Mouse (Mus musculus): ENCODE measurements around the gene Slain1. TPM values are rescaled to one million over a fixed set of nuclear protein-coding genes. Genes with fewer than 3 reads are reported as not detected.
"Not testable (repeated sequence)": the region's sequence is repeated elsewhere in the genome, so short reads cannot be mapped to it uniquely, and the experiment has no call there.

Gene Slain1
- polyA plus RNA-seq, 1 experiment from 2014 or later = 0.99 TPM

GRCm38 (mm10) chr14:103729760-103730367 lies 79.8 kb downstream of the Slain1 start:
- Histone ChIP-seq H3K36me3 (ENCODE audit: insufficient read depth, low read length) (no peaks in the 10 kb centered on the region), H3K9me3 (ENCODE audit: low read length) (no peaks in the 10 kb centered on the region), H3K4me3 (ENCODE audit: low read length) (no peak overlapping the region), H3K9ac (replicated peaks; ENCODE audit: low read length) (no peak overlapping the region), H3K4me2 (replicated peaks; ENCODE audit: low read depth, low read length) (no peak overlapping the region), H3K27me3 (ENCODE audit: insufficient read depth, low read length) (no peaks in the 10 kb centered on the region), H3K27ac (ENCODE audit: low read length) (no peak overlapping the region), H3K4me1 (ENCODE audit: insufficient read depth, low read length) (no peaks in the 10 kb centered on the region)
- 81% methylated on average over 11 of the region's 11 CpGs for WGBS
- no peak for ATAC-seq (ENCODE audit: low FRiP score, low TSS enrichment)

DNA sequence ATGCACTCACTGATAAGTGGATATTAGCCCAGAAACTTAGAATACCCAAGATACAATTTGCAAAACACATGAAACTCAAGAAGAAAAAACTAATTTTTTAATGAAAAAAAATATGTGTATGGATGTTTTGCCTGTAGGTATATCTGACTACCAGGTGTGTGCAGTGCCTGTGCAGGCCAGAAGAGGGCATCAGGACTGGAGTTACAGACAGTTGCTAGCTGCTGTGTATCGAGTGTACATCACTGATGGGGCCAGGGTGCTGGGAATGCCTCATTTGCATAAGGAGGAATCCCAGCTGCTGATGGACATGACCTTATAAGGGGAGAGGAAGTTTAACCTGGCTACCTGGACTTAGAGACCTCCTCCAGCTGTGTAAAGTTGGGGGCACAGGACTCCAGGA lies 82.6 kb downstream of the Slain1 start:
- WGBS = 69% methylated on average over 1 of the region's 1 CpGs
- Histone ChIP-seq H3K36me3 (ENCODE audit: insufficient read depth, low read length) (no peaks in the 10 kb centered on the region), H3K27me3 (ENCODE audit: insufficient read depth, low read length) (no peaks in the 10 kb centered on the region), H3K4me3 (ENCODE audit: low read length) (no peak overlapping the region), H3K4me2 (replicated peaks; ENCODE audit: low read depth, low read length) (no peak overlapping the region), H3K9me3 (ENCODE audit: low read length) (no peaks in the 10 kb centered on the region), H3K9ac (replicated peaks; ENCODE audit: low read length) (no peak overlapping the region), H3K4me1 (ENCODE audit: insufficient read depth, low read length) (no peaks in the 10 kb centered on the region), H3K27ac (ENCODE audit: low read length) (no peak overlapping the region)
- no peak for ATAC-seq (ENCODE audit: low FRiP score, low TSS enrichment)

DNA sequence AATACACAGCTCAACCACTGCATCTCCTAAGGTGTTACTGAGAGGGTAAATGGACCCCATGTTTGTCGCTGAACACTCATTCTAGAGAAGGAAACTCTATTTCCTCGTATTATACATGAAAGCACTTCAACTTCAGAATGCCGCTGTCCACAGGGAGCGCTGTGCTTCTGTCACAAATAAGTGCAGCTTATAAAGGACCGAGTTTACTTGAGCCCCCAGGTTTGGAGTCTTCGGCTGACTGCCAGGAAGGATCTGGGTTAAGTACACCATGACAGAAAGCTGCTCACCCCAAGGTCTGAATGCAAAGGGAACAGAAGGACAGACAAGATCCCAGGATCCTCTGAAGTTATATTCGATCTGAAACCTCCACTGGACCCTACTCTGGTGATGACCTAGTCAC lies 91.2 kb downstream of the Slain1 start:
- H3K27ac ChIP-seq (ENCODE audit: low read length) = no peak overlapping the region
- no peak for ATAC-seq (ENCODE audit: low FRiP score, low TSS enrichment)
- 88% methylated on average over 7 of the region's 7 CpGs for WGBS

DNA sequence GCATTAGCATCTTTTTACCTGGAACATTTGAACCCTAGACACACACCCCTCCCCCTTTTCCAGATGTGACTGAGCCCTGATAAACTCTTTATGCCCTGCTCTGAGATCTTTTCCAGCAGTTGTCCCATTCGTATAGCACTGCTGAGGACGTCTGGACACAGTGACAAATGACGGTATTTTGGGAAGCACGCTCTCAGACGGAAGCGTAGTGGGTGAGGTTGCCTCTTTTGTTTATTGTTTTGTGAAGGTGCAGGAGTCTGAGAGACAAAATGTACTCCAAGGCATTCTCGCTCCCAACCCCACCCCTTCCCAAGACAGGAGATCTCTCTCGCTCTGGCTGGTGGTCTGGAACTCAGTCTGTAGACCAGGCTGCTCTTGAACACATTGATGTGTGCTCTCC lies 92.1 kb downstream of the Slain1 start:
- Histone ChIP-seq H3K9ac (replicated peaks; ENCODE audit: low read length) (no peak overlapping the region), H3K9me3 (ENCODE audit: low read length) (no peaks in the 10 kb centered on the region), H3K4me2 (replicated peaks; ENCODE audit: low read depth, low read length) (no peak overlapping the region), H3K36me3 (ENCODE audit: insufficient read depth, low read length) (no peaks in the 10 kb centered on the region), H3K27me3 (ENCODE audit: insufficient read depth, low read length) (no peaks in the 10 kb centered on the region), H3K4me3 (ENCODE audit: low read length) (no peak overlapping the region), H3K27ac (ENCODE audit: low read length) (no peak overlapping the region), H3K4me1 (ENCODE audit: insufficient read depth, low read length) (no peaks in the 10 kb centered on the region)
- ATAC-seq (ENCODE audit: low FRiP score, low TSS enrichment) = no peak
- 66% methylated on average over 8 of the region's 8 CpGs for WGBS

More for the DNA sequence above, 91.2 kb downstream of the Slain1 start:
- no peak overlapping the region for H3K9ac ChIP-seq (replicated peaks; ENCODE audit: low read length)
- H3K4me1 ChIP-seq (ENCODE audit: insufficient read depth, low read length) = no peaks in the 10 kb centered on the region
- no peaks in the 10 kb centered on the region for H3K36me3 ChIP-seq (ENCODE audit: insufficient read depth, low read length)
- H3K4me2 ChIP-seq (replicated peaks; ENCODE audit: low read depth, low read length) = no peak overlapping the region
- no peaks in the 10 kb centered on the region for H3K27me3 ChIP-seq (ENCODE audit: insufficient read depth, low read length)
- no peak overlapping the region for H3K4me3 ChIP-seq (ENCODE audit: low read length)
- H3K9me3 ChIP-seq (ENCODE audit: low read length) = no peaks in the 10 kb centered on the region

GRCm38 (mm10) chr14:103747345-103747744 lies 97.3 kb downstream of the Slain1 start:
- H3K27ac ChIP-seq (ENCODE audit: low read length) = no peak overlapping the region
- no peak overlapping the region for H3K9ac ChIP-seq (replicated peaks; ENCODE audit: low read length)
- no peaks in the 10 kb centered on the region for H3K9me3 ChIP-seq (ENCODE audit: low read length)
- 59% methylated on average over 6 of the region's 6 CpGs for WGBS
- no peak overlapping the region for H3K4me3 ChIP-seq (ENCODE audit: low read length)
- H3K27me3 ChIP-seq (ENCODE audit: insufficient read depth, low read length) = no peaks in the 10 kb centered on the region
- H3K4me1 ChIP-seq (ENCODE audit: insufficient read depth, low read length) = peaks cover 5% of the 10 kb centered on the region; the same call in 1 of the 2 replicates
- H3K4me2 ChIP-seq (replicated peaks; ENCODE audit: low read depth, low read length) = no peak overlapping the region
- ATAC-seq (ENCODE audit: low FRiP score, low TSS enrichment) = no peak
- no peaks in the 10 kb centered on the region for H3K36me3 ChIP-seq (ENCODE audit: insufficient read depth, low read length)

DNA sequence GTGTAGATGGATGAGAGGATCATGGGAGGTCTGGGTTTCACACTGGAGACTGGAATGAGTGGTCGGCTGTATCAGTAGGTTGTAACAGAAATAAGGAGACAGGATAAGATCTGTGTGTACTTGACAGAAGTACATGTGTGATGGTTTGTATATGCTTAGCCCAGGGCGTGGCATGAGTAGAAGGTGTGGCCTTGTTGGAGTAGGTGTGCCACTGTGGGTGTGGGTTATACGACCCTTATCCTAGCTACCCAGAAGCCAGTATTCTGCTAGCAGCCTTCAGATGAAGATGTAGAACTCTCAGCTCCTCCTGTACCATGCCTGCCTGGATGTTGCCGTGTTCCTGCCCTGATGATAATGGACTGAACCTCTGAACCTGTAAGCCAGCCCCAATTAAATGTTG lies 100.6 kb downstream of the Slain1 start:
- H3K9me3 ChIP-seq (ENCODE audit: low read length); ATAC-seq (ENCODE audit: low FRiP score, low TSS enrichment); H3K27me3 ChIP-seq (ENCODE audit: insufficient read depth, low read length); H3K9ac ChIP-seq (replicated peaks; ENCODE audit: low read length); H3K4me2 ChIP-seq (replicated peaks; ENCODE audit: low read depth, low read length); H3K27ac ChIP-seq (ENCODE audit: low read length); H3K4me3 ChIP-seq (ENCODE audit: low read length); H3K36me3 ChIP-seq (ENCODE audit: insufficient read depth, low read length): not testable (repeated sequence)
- peaks cover 11% of the 10 kb centered on the region; the same call in 1 of the 2 replicates for H3K4me1 ChIP-seq (ENCODE audit: insufficient read depth, low read length)
- WGBS = 92% methylated on average over 4 of the region's 4 CpGs

GRCm38 (mm10) chr14:103751384-103751783 lies 101.4 kb downstream of the Slain1 start:
- no peak overlapping the region for H3K4me2 ChIP-seq (replicated peaks; ENCODE audit: low read depth, low read length)
- peaks cover 11% of the 10 kb centered on the region; the same call in 1 of the 2 replicates for H3K4me1 ChIP-seq (ENCODE audit: insufficient read depth, low read length)
- H3K27me3 ChIP-seq (ENCODE audit: insufficient read depth, low read length) = no peaks in the 10 kb centered on the region
- no peak overlapping the region for H3K27ac ChIP-seq (ENCODE audit: low read length)
- no peak for ATAC-seq (ENCODE audit: low FRiP score, low TSS enrichment)
- no peaks in the 10 kb centered on the region for H3K9me3 ChIP-seq (ENCODE audit: low read length)
- no peaks in the 10 kb centered on the region for H3K36me3 ChIP-seq (ENCODE audit: insufficient read depth, low read length)
- no peak overlapping the region for H3K4me3 ChIP-seq (ENCODE audit: low read length)
- H3K9ac ChIP-seq (replicated peaks; ENCODE audit: low read length) = no peak overlapping the region

DNA sequence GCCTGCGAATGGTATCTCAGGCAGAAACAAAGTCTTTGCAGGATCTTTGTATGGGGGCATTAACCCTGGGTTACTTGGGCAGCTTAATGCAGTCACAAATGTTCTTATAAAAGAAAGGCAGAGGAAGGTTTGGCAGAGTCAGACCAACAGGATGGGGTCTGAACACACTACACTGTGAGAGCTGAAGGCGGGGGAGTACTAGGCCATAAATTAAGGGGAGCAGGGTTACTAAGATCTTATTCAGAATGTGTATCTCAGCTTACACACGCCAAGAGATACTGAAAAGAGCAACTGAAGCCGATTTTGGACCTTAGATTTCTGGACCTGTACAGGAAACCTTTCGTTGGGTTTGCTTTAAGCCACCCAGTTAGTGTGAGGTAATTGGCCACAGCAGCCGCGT lies 102.7 kb downstream of the Slain1 start:
- Histone ChIP-seq H3K27ac (ENCODE audit: low read length) (no peak overlapping the region), H3K4me3 (ENCODE audit: low read length) (no peak overlapping the region), H3K36me3 (ENCODE audit: insufficient read depth, low read length) (no peaks in the 10 kb centered on the region), H3K9me3 (ENCODE audit: low read length) (no peaks in the 10 kb centered on the region), H3K9ac (replicated peaks; ENCODE audit: low read length) (no peak overlapping the region), H3K4me2 (replicated peaks; ENCODE audit: low read depth, low read length) (no peak overlapping the region), H3K4me1 (ENCODE audit: insufficient read depth, low read length) (peaks cover 11% of the 10 kb centered on the region; the same call in 1 of the 2 replicates), H3K27me3 (ENCODE audit: insufficient read depth, low read length) (no peaks in the 10 kb centered on the region)
- 44% methylated on average over 7 of the region's 7 CpGs for WGBS
- ATAC-seq (ENCODE audit: low FRiP score, low TSS enrichment) = peak; percentile 79

DNA sequence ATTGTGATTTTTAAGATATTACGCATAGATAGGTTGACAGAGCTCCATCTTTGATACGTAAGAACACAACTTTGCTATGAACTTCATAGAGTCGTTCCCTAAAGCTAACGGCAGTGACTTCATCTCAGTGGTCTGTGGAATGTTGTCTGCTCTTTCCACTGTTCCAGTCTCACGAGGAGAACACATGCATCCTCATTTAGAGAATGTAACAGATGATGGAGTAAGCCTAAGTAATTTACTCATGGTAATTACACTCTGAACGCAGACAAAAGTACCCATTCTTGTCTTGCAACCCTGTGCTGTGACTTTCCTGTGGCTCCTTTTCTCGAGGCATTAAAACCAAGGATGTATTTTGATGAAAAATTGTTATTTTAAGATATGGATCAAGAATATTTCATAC lies 104.0 kb downstream of the Slain1 start:
- Histone ChIP-seq H3K4me1 (ENCODE audit: insufficient read depth, low read length) (peaks cover 11% of the 10 kb centered on the region; the same call in 1 of the 2 replicates), H3K4me2 (replicated peaks; ENCODE audit: low read depth, low read length) (no peak overlapping the region), H3K27ac (ENCODE audit: low read length) (no peak overlapping the region), H3K27me3 (ENCODE audit: insufficient read depth, low read length) (no peaks in the 10 kb centered on the region), H3K9ac (replicated peaks; ENCODE audit: low read length) (no peak overlapping the region), H3K4me3 (ENCODE audit: low read length) (no peak overlapping the region), H3K9me3 (ENCODE audit: low read length) (no peaks in the 10 kb centered on the region), H3K36me3 (ENCODE audit: insufficient read depth, low read length) (no peaks in the 10 kb centered on the region)
- no peak for ATAC-seq (ENCODE audit: low FRiP score, low TSS enrichment)
- 79% methylated on average over 7 of the region's 7 CpGs for WGBS

DNA sequence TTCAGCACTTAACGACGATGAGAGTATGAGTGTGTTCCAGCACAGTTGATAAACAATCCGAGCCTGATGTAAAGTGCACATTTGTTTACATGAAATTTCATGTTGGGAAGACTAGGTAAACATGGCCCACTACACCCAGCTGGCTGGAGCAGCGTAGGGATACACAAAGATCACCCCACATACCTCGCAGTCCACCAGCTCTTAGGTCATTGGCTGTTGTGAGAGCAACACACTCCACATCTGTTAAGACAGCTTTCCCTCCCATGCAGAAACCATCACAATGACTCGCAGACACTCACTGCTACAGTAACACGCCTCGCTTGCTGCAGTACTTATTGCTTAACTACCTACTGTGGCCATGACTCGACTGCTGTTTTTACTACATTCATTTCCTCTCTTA lies 104.4 kb downstream of the Slain1 start:
- Histone ChIP-seq H3K9me3 (ENCODE audit: low read length) (no peaks in the 10 kb centered on the region), H3K27ac (ENCODE audit: low read length) (no peak overlapping the region), H3K36me3 (ENCODE audit: insufficient read depth, low read length) (no peaks in the 10 kb centered on the region), H3K4me1 (ENCODE audit: insufficient read depth, low read length) (peaks cover 7% of the 10 kb centered on the region; the same call in 1 of the 2 replicates), H3K4me2 (replicated peaks; ENCODE audit: low read depth, low read length) (no peak overlapping the region), H3K4me3 (ENCODE audit: low read length) (no peak overlapping the region), H3K27me3 (ENCODE audit: insufficient read depth, low read length) (no peaks in the 10 kb centered on the region), H3K9ac (replicated peaks; ENCODE audit: low read length) (no peak overlapping the region)
- ATAC-seq (ENCODE audit: low FRiP score, low TSS enrichment) = no peak
- 68% methylated on average over 9 of the region's 9 CpGs for WGBS

Data from kidney, embryonic 16.5 days (tissue).